Mouse (Mus musculus): Measurements from ENCODE around the gene Itgbl1. TPM values are rescaled to one million over a fixed set of nuclear protein-coding genes. Genes with fewer than 3 reads are reported as not detected.

Itgbl1 gene
- polyA plus RNA-seq, 1 experiment from 2014 or later, result 1.0 TPM

DNA sequence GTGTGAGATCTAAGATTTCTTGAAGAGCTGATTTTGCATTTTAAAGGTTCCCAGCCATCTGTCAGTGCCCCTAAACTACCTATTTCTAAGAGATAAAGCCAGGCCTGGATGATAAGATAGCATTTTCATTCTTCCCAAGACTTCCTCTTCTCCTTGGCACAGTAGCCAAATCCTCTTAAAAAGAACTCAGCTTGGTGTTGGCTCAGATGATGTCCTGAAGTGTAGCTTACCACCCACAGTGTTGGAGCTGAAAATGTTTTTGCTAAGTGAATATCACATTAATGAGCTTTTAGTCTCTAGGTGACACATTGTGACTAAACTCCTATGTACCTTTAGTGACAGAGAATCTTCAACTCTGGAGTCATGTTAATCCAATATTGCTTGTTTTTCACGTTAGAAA lies 99.8 kb downstream of the Itgbl1 start:
- no peak for ATAC-seq (ENCODE audit: low FRiP score, low read depth)

GRCm38 (mm10) chr14:123760079-123760478 lies 100.3 kb downstream of the Itgbl1 start:
- Histone ChIP-seq H3K9me3 (no peaks in the 10 kb centered on the region), H3K36me3 (no peaks in the 10 kb centered on the region), H3K4me3 (no peak overlapping the region), H3K27me3 (replicated peaks) (no peaks in the 10 kb centered on the region), H3K4me2 (replicated peaks) (no peak overlapping the region), H3K4me1 (no peaks in the 10 kb centered on the region), H3K27ac (no peak overlapping the region), H3K9ac (no peak overlapping the region)
- 93% methylated on average over 4 of the region's 4 CpGs for WGBS
- no peak for ATAC-seq (ENCODE audit: low FRiP score, low read depth)

More for the DNA sequence above, 99.8 kb downstream of the Itgbl1 start:
- Histone ChIP-seq H3K27ac (no peak overlapping the region), H3K27me3 (replicated peaks) (no peaks in the 10 kb centered on the region), H3K9ac (no peak overlapping the region), H3K9me3 (no peaks in the 10 kb centered on the region), H3K36me3 (no peaks in the 10 kb centered on the region), H3K4me1 (no peaks in the 10 kb centered on the region), H3K4me2 (replicated peaks) (no peak overlapping the region), H3K4me3 (no peak overlapping the region)
- WGBS, result 71% methylated on average over 1 of the region's 1 CpGs

- H3K4me2 ChIP-seq (replicated peaks), result no peak overlapping the region
- no peaks in the 10 kb centered on the region for H3K9me3 ChIP-seq
- no peak overlapping the region for H3K27ac ChIP-seq
- H3K27me3 ChIP-seq (replicated peaks), result no peaks in the 10 kb centered on the region
- H3K4me1 ChIP-seq, result no peaks in the 10 kb centered on the region
- H3K9ac ChIP-seq, result no peak overlapping the region
- H3K36me3 ChIP-seq, result no peaks in the 10 kb centered on the region
- no peak overlapping the region for H3K4me3 ChIP-seq
- ATAC-seq (ENCODE audit: low FRiP score, low read depth), result no peak
Measured at GRCm38 (mm10) chr14:123801744-123802143, 142.0 kb downstream of the Itgbl1 start.

GRCm38 (mm10) chr14:123837662-123838061 lies 177.9 kb downstream of the Itgbl1 start:
- WGBS, result 81% methylated on average over 5 of the region's 5 CpGs

GRCm38 (mm10) chr14:123843675-123844425 lies 184.1 kb downstream of the Itgbl1 start:
- 62% methylated on average over 8 of the region's 8 CpGs for WGBS

More at GRCm38 (mm10) chr14:123837662-123838061, 177.9 kb downstream of the Itgbl1 start:
- ATAC-seq (ENCODE audit: low FRiP score, low read depth), result no peak
- no peak overlapping the region for H3K4me3 ChIP-seq
- no peaks in the 10 kb centered on the region for H3K36me3 ChIP-seq
- H3K9me3 ChIP-seq, result no peaks in the 10 kb centered on the region
- no peak overlapping the region for H3K4me2 ChIP-seq (replicated peaks)
- no peaks in the 10 kb centered on the region for H3K27me3 ChIP-seq (replicated peaks)
- H3K27ac ChIP-seq, result no peak overlapping the region
- no peak overlapping the region for H3K9ac ChIP-seq
- H3K4me1 ChIP-seq, result no peaks in the 10 kb centered on the region

GRCm38 (mm10) chr14:123864531-123864930 lies 204.8 kb downstream of the Itgbl1 start:
- Histone ChIP-seq H3K27ac (no peak overlapping the region), H3K4me3 (no peak overlapping the region), H3K36me3 (no peaks in the 10 kb centered on the region), H3K9me3 (no peaks in the 10 kb centered on the region), H3K27me3 (replicated peaks) (no peaks in the 10 kb centered on the region), H3K4me1 (no peaks in the 10 kb centered on the region), H3K9ac (no peak overlapping the region), H3K4me2 (replicated peaks) (no peak overlapping the region)
- ATAC-seq (ENCODE audit: low FRiP score, low read depth), result no peak
- WGBS, result 75% methylated on average over 1 of the region's 1 CpGs

More at GRCm38 (mm10) chr14:123843675-123844425, 184.1 kb downstream of the Itgbl1 start:
- Histone ChIP-seq H3K27ac (no peak overlapping the region), H3K4me3 (no peak overlapping the region), H3K27me3 (replicated peaks) (no peaks in the 10 kb centered on the region), H3K9ac (no peak overlapping the region), H3K9me3 (no peaks in the 10 kb centered on the region), H3K4me2 (replicated peaks) (no peak overlapping the region), H3K36me3 (no peaks in the 10 kb centered on the region), H3K4me1 (no peaks in the 10 kb centered on the region)
- ATAC-seq (ENCODE audit: low FRiP score, low read depth), result peak; percentile 85

- peak; percentile 33 for ATAC-seq (ENCODE audit: low FRiP score, low read depth)
- Histone ChIP-seq H3K4me1 (no peaks in the 10 kb centered on the region), H3K4me2 (replicated peaks) (no peak overlapping the region), H3K9me3 (no peaks in the 10 kb centered on the region), H3K36me3 (no peaks in the 10 kb centered on the region), H3K9ac (no peak overlapping the region), H3K27ac (no peak overlapping the region), H3K4me3 (no peak overlapping the region), H3K27me3 (replicated peaks) (no peaks in the 10 kb centered on the region)
- 57% methylated on average over 6 of the region's 6 CpGs for WGBS
Measured at GRCm38 (mm10) chr14:123865779-123866726, 206.3 kb downstream of the Itgbl1 start.

GRCm38 (mm10) chr14:123927903-123928302 lies 268.1 kb downstream of the Itgbl1 start:
- H3K9me3 ChIP-seq, result no peaks in the 10 kb centered on the region
- no peak overlapping the region for H3K4me3 ChIP-seq
- no peaks in the 10 kb centered on the region for H3K27me3 ChIP-seq (replicated peaks)
- no peak overlapping the region for H3K9ac ChIP-seq
- 89% methylated on average over 1 of the region's 1 CpGs for WGBS
- ATAC-seq (ENCODE audit: low FRiP score, low read depth), result no peak
- no peaks in the 10 kb centered on the region for H3K4me1 ChIP-seq
- no peaks in the 10 kb centered on the region for H3K36me3 ChIP-seq
- H3K27ac ChIP-seq, result no peak overlapping the region
- no peak overlapping the region for H3K4me2 ChIP-seq (replicated peaks)

DNA sequence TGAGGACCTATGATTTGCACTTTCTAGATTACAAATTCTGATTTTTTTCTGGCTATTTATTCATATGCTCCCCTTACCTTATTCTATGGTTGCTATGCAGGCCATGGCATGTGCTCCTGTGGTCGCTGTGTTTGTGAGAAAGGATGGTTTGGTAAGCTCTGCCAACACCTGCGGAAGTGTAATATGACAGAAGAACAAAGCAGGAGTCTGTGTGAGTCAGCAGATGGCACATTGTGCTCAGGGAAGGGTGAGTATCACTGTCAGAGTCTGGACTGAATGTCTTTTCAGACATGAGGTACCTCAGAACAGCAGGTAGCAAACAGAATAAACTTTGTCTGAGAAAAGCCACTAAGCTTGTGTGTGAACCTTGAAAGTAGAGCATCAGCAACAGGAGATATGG lies 306.8 kb downstream of the Itgbl1 start:
- H3K4me3 ChIP-seq, result no peak overlapping the region
- H3K27ac ChIP-seq, result no peak overlapping the region
- no peak overlapping the region for H3K9ac ChIP-seq
- H3K27me3 ChIP-seq (replicated peaks), result no peaks in the 10 kb centered on the region
- H3K4me2 ChIP-seq (replicated peaks), result no peak overlapping the region
- H3K9me3 ChIP-seq, result no peaks in the 10 kb centered on the region
- H3K4me1 ChIP-seq, result no peaks in the 10 kb centered on the region
- no peaks in the 10 kb centered on the region for H3K36me3 ChIP-seq
- WGBS, result 71% methylated on average over 2 of the region's 2 CpGs
- no peak for ATAC-seq (ENCODE audit: low FRiP score, low read depth)

DNA sequence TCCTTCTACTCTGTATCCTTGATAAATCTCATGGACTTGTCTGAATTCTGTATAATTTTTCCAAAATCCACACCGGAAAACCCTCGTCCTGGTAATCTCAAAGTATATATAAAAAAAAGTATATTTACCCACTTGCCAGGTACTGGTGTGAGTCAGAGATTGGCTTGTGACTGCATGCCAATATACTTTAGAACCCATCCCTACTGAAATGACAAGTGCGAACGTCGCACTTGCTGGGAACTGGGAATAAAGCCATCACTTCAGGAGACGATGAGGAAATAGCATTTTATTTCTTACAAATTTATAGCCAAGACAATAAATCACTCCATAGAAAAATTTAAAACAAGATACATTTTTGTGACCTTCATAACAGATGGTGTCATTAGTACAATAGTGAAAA lies 308.2 kb downstream of the Itgbl1 start:
- no peaks in the 10 kb centered on the region for H3K4me1 ChIP-seq
- H3K4me2 ChIP-seq (replicated peaks), result no peak overlapping the region
- 0 out of 2 replicates have a peak, but pooled peaks have one; percentile 13 for ATAC-seq (ENCODE audit: low FRiP score, low read depth)
- H3K27ac ChIP-seq, result no peak overlapping the region
- no peaks in the 10 kb centered on the region for H3K36me3 ChIP-seq
- WGBS, result 79% methylated on average over 6 of the region's 6 CpGs
- no peak overlapping the region for H3K4me3 ChIP-seq
- H3K27me3 ChIP-seq (replicated peaks), result no peaks in the 10 kb centered on the region
- H3K9me3 ChIP-seq, result no peaks in the 10 kb centered on the region
- H3K9ac ChIP-seq, result no peak overlapping the region

GRCm38 (mm10) chr14:123990591-123991195 lies 330.9 kb downstream of the Itgbl1 start:
- no peaks in the 10 kb centered on the region for H3K36me3 ChIP-seq
- ATAC-seq (ENCODE audit: low FRiP score, low read depth), result peak; percentile 29; the same call in 1 of the 2 replicates
- 58% methylated on average over 2 of the region's 2 CpGs for WGBS
- H3K9me3 ChIP-seq, result no peaks in the 10 kb centered on the region
- H3K9ac ChIP-seq, result no peak overlapping the region
- H3K27me3 ChIP-seq (replicated peaks), result no peaks in the 10 kb centered on the region
- H3K4me2 ChIP-seq (replicated peaks), result no peak overlapping the region
- H3K4me1 ChIP-seq, result no peaks in the 10 kb centered on the region
- no peak overlapping the region for H3K4me3 ChIP-seq
- no peak overlapping the region for H3K27ac ChIP-seq

All from neural tube, embryonic 12.5 days (tissue).